Mouse (Mus musculus) kidney, adult 2 months (tissue): Measurements from ENCODE around the gene Acrbp. TPM values are rescaled to one million over a fixed set of nuclear protein-coding genes. Genes with fewer than 3 reads are reported as not detected.

Experiments used
- DNase-seq: peaks from one replicate; pipeline ENCODE4 v3.0.0; 2021
- H3K27ac ChIP-seq: fragments of 200-500 bp; 2 replicates; pipeline ENCODE4 v1.5.1; 2012; ENCODE audit warnings: low read depth, low read length, control low read depth, inconsistent platforms; ENCODE audit not compliant: insufficient read depth
- H3K27me3 ChIP-seq: fragments of 200-500 bp; replicated peaks from 2 replicates; pipeline ENCODE4 v1.6.1; 2012; ENCODE audit warnings: mild to moderate bottlenecking, moderate library complexity, low read length, inconsistent platforms; ENCODE audit not compliant: control insufficient read depth, insufficient read depth
- H3K36me3 ChIP-seq: fragments of 200-500 bp; 2 replicates; pipeline ENCODE4 v1.6.1; 2012; ENCODE audit warnings: mild to moderate bottlenecking, moderate library complexity, low read length, inconsistent platforms; ENCODE audit not compliant: control insufficient read depth, insufficient read depth
- H3K4me1 ChIP-seq: fragments of 200-500 bp; 2 replicates; pipeline ENCODE4 v1.6.1; 2011; ENCODE audit warnings: low read length; ENCODE audit not compliant: control insufficient read depth, insufficient read depth
- H3K4me3 ChIP-seq: fragments of 200-500 bp; 2 replicates; pipeline ENCODE4 v1.5.1; 2011; ENCODE audit warnings: mild to moderate bottlenecking, low read depth, low read length, control low read depth; ENCODE audit not compliant: insufficient read depth
- CTCF ChIP-seq: fragments of 200-500 bp; conservative IDR thresholded peaks from 2 replicates; pipeline ENCODE4 v1.5.1; 2011; ENCODE audit warnings: low read depth, mild to moderate bottlenecking, control low read depth, low read length, moderate library complexity, mixed read lengths; ENCODE audit not compliant: insufficient read depth, insufficient read length
- POLR2A ChIP-seq: fragments of 200-500 bp; IDR thresholded peaks from one replicate; pipeline ENCODE4 v1.6.1; 2011; ENCODE audit warnings: low read depth, low read length, control low read depth
- WGBS: fragments of 180-500 bp; shearing (Covaris S2); methylation state at CpG from one replicate; pipeline ENCODE4 v1.1.7; 2018; 5-methylcytosine and 5-hydroxymethylcytosine counted together
- polyA plus RNA-seq: library from polyadenylated mRNA; depleted of rRNA; stranded (reverse); fragments of >200 nt; gene quantifications from 2 replicates; pipeline ENCODE4 v1.2.3, GENCODE M21; 2012; rRNA removed

Acrbp gene
- polyA plus RNA-seq, 1 experiment: 14.3 TPM

DNA sequence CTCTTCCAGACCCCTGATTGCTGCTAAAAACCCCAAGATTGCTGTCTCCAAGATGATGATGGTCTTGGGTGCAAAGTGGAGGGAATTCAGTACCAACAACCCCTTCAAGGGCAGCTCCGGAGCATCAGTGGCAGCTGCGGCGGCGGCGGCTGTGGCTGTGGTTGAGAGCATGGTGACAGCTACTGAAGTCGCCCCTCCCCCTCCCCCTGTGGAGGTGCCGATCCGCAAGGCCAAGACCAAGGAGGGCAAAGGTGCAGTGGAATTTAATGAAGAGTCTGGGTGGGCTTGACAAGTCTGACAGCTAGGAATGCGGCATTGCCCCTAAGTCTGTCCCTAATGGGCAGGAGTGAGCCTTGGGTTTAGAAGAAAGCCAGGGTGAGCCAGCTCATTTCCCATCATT lies 52.0 kb downstream of the Acrbp start:
- no peak for TF ChIP-seq POLR2A
- TF ChIP-seq CTCF: no peak
- DNase-seq: no peak
- H3K36me3 ChIP-seq: peaks cover 15% of the 10 kb centered on the region
- no peak overlapping the region for H3K4me3 ChIP-seq
- no peaks in the 10 kb centered on the region for H3K27me3 ChIP-seq
- peaks cover 23% of the 10 kb centered on the region for H3K4me1 ChIP-seq
- WGBS: 81% methylated on average over 9 of the region's 9 CpGs
- no peak overlapping the region for H3K27ac ChIP-seq

DNA sequence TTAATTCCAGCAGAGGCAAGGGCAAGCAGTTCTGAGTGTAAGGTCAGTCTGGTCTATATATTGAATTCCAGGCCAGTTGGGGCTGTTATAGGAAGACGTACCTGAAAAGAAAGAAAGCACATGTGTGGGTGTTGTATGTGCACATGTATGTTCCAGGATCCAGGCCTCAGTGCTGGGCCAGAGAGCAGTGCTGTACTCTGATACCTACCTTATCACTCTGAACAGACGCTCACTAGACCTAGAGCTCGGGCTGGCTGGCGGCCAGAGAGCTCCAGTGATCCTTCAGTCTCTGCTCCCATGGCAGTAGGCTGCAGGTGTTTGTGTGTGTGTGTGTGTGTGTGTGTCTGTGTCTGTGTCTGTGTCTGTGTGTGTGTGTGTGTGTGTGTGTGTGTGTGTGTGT lies 54.7 kb downstream of the Acrbp start:
- H3K4me3 ChIP-seq: no peak overlapping the region
- H3K4me1 ChIP-seq: peaks cover 5% of the 10 kb centered on the region; the same call in 1 of the 2 replicates
- H3K27me3 ChIP-seq: no peaks in the 10 kb centered on the region
- 64% methylated on average over 4 of the region's 4 CpGs for WGBS
- H3K36me3 ChIP-seq: peaks cover 30% of the 10 kb centered on the region
- DNase-seq: peak; percentile 32
- H3K27ac ChIP-seq: no peak overlapping the region
- no peak for TF ChIP-seq CTCF

DNA sequence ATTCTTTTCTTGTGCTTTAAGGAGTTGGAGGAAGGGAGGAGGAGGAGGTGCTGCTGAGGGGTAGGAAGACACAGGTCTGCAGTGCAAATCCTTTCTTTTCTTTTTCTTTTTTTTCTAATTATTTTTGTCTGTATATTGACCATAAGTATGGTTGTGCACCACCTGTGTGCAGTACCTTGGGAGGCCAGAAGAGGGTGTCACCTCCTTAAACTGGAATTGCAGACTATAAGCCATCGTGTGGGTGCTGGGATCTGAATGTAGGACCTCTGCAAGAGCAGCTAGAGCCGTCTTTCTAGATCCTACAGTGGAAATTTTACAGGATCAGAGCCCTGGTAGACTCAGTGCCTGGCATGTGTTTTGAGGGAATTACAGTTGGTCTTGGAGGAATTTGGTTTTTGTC lies 58.2 kb downstream of the Acrbp start:
- Histone ChIP-seq H3K36me3 (peaks cover 32% of the 10 kb centered on the region), H3K4me3 (no peak overlapping the region)

DNA sequence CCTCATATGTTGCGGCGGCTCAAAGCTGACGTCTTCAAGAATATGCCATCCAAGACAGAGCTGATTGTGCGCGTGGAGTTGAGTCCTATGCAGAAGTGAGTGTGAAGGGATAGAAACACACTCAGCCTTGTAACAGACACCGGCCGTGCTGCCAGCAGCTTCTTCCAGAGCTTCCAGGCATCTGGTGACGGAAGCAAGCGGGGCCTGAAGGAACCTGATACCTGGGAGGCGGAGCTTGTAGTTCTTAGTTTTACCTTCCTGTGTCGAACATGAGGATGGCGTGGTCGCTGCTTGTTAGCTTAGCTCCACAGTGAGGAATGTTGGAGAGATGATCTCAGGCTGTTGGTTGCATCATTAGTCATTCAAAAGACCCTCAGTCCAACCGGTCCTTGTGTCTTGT lies 59.9 kb downstream of the Acrbp start:
- no peak for TF ChIP-seq POLR2A
- TF ChIP-seq CTCF: no peak
- DNase-seq: no peak
- 78% methylated on average over 14 of the region's 14 CpGs for WGBS
- Histone ChIP-seq H3K4me3 (no peak overlapping the region), H3K27ac (no peak overlapping the region), H3K4me1 (no peaks in the 10 kb centered on the region), H3K36me3 (peaks cover 32% of the 10 kb centered on the region), H3K27me3 (no peaks in the 10 kb centered on the region)

More for the DNA sequence above, 58.2 kb downstream of the Acrbp start:
- Histone ChIP-seq H3K27me3 (no peaks in the 10 kb centered on the region), H3K4me1 (no peaks in the 10 kb centered on the region), H3K27ac (no peak overlapping the region)
- 97% methylated on average over 2 of the region's 2 CpGs for WGBS
- DNase-seq: no peak
- TF ChIP-seq CTCF (0 out of 2 replicates have a peak, but pooled peaks have one; percentile 16), POLR2A (no peak)

GRCm38 (mm10) chr6:125110927-125111326 lies 61.4 kb downstream of the Acrbp start:
- Histone ChIP-seq H3K4me1 (no peaks in the 10 kb centered on the region), H3K27ac (no peak overlapping the region), H3K4me3 (no peak overlapping the region), H3K36me3 (peaks cover 30% of the 10 kb centered on the region), H3K27me3 (no peaks in the 10 kb centered on the region)
- WGBS: 86% methylated on average over 7 of the region's 7 CpGs
- TF ChIP-seq POLR2A (no peak), CTCF (peak; percentile 57)
- DNase-seq: peak; percentile 69

GRCm38 (mm10) chr6:125112553-125112952 lies 63.1 kb downstream of the Acrbp start:
- no peak for TF ChIP-seq CTCF
- TF ChIP-seq POLR2A: no peak
- no peak for DNase-seq
- Histone ChIP-seq H3K4me3 (no peak overlapping the region), H3K27me3 (no peaks in the 10 kb centered on the region), H3K36me3 (peaks cover 28% of the 10 kb centered on the region), H3K27ac (no peak overlapping the region), H3K4me1 (no peaks in the 10 kb centered on the region)
- 87% methylated on average over 11 of the region's 11 CpGs for WGBS

Other genes with a start within 250 kb of the Acrbp start
- 33.7 and 36.7 TPM in 2 replicates for gene Spsb2, start 241.0 kb upstream of the Acrbp start, polyA plus RNA-seq
- gene Tpi1, start 235.4 kb upstream of the Acrbp start, polyA plus RNA-seq: 1,044 and 1,055 TPM in 2 replicates
- 66.2 and 74.0 TPM in 2 replicates for gene Usp5, start 220.2 kb upstream of the Acrbp start, polyA plus RNA-seq
- 4.2 and 4.3 TPM in 2 replicates for gene Cdca3, start 220.1 kb upstream of the Acrbp start, polyA plus RNA-seq
- gene Gnb3, start 209.4 kb upstream of the Acrbp start, polyA plus RNA-seq: 0.16 and 0.41 TPM in 2 replicates
- gene P3h3, start 191.9 kb upstream of the Acrbp start, polyA plus RNA-seq: 15.8 and 19.1 TPM in 2 replicates
- gene Gpr162, start 185.7 kb upstream of the Acrbp start, polyA plus RNA-seq: 4.0 and 5.6 TPM in 2 replicates
- 0.57 and 4.3 TPM in 2 replicates for gene Cd4, start 161.5 kb upstream of the Acrbp start, polyA plus RNA-seq
- 0.80 and 1.5 TPM in 2 replicates for gene Lag3, start 138.0 kb upstream of the Acrbp start, polyA plus RNA-seq
- gene Ptms, start 129.6 kb upstream of the Acrbp start, polyA plus RNA-seq: 1,732 and 2,839 TPM in 2 replicates
- 402 and 403 TPM in 2 replicates for gene Mlf2, start 118.3 kb upstream of the Acrbp start, polyA plus RNA-seq
- 268 and 276 TPM in 2 replicates for gene Cops7a, start 84.2 kb upstream of the Acrbp start, polyA plus RNA-seq
- 0.95 and 0.99 TPM in 2 replicates for gene Pianp, start 53.0 kb upstream of the Acrbp start, polyA plus RNA-seq
- gene Zfp384, start 40.5 kb upstream of the Acrbp start, polyA plus RNA-seq: 37.8 and 45.7 TPM in 2 replicates
- gene Ing4, start 9.9 kb upstream of the Acrbp start, polyA plus RNA-seq: 39.1 and 39.2 TPM in 2 replicates
- gene Lpar5, start 18.2 kb downstream of the Acrbp start, polyA plus RNA-seq: 2.9 and 3.5 TPM in 2 replicates
- gene Chd4, start 46.3 kb downstream of the Acrbp start, polyA plus RNA-seq: 43.6 and 57.7 TPM in 2 replicates
- gene Nop2, start 82.2 kb downstream of the Acrbp start, polyA plus RNA-seq: 15.5 and 16.5 TPM in 2 replicates
- 35.0 and 36.4 TPM in 2 replicates for gene Iffo1, start 95.6 kb downstream of the Acrbp start, polyA plus RNA-seq
- 7,324 and 7,933 TPM in 2 replicates for gene Gapdh, start 116.8 kb downstream of the Acrbp start, polyA plus RNA-seq
- gene Ncapd2, start 142.0 kb downstream of the Acrbp start, polyA plus RNA-seq: 15.6 and 18.7 TPM in 2 replicates
- gene Mrpl51, start 142.1 kb downstream of the Acrbp start, polyA plus RNA-seq: 102 and 110 TPM in 2 replicates
- gene Vamp1, start 165.9 kb downstream of the Acrbp start, polyA plus RNA-seq: 19.1 and 19.8 TPM in 2 replicates
- 16.0 and 16.4 TPM in 2 replicates for gene Tapbpl, start 182.2 kb downstream of the Acrbp start, polyA plus RNA-seq
- gene Cd27, start 187.3 kb downstream of the Acrbp start, polyA plus RNA-seq: 0.64 and 7.0 TPM in 2 replicates
- gene Tuba3a, start 236.4 kb downstream of the Acrbp start, polyA plus RNA-seq: 0.39 and 0.86 TPM in 2 replicates